Mouse (Mus musculus) limb, embryonic 11.5 days (tissue): ENCODE data around the gene Usp5. TPM values are rescaled to one million over a fixed set of nuclear protein-coding genes. Genes with fewer than 3 reads are reported as not detected.
"Not testable (repeated sequence)": the region's sequence is repeated elsewhere in the genome, so short reads cannot be mapped to it uniquely, and the experiment has no call there.

Experiments used
- ATAC-seq: fragments of 200-750 bp; cut with Nextera tagmentation; 2 replicates; pipeline ENCODE4 v1.8.0; 2017; ENCODE audit warnings: low read depth; ENCODE audit not compliant: insufficient number of reproducible peaks, low FRiP score, low TSS enrichment
- DNase-seq: peaks from one replicate; pipeline ENCODE4 v3.0.0-alpha.2; 2015; ENCODE audit warnings: low spot score
- H3K27ac ChIP-seq: fragments of 300-500 bp; sonication (generic); replicated peaks from 2 replicates; pipeline ENCODE4 v1.5.1; 2014; ENCODE audit warnings: low read depth, mild to moderate bottlenecking, low read length
- H3K27me3 ChIP-seq: fragments of 300-500 bp; sonication (generic); 2 replicates; pipeline ENCODE4 v1.6.1; 2014; ENCODE audit warnings: mild to moderate bottlenecking, low read length, mixed read lengths; ENCODE audit not compliant: control insufficient read depth, insufficient read depth
- H3K36me3 ChIP-seq: fragments of 300-500 bp; sonication (generic); 2 replicates; pipeline ENCODE4 v1.6.1; 2014; ENCODE audit warnings: mild to moderate bottlenecking, low read length, moderate library complexity, mixed read lengths; ENCODE audit not compliant: control insufficient read depth, insufficient read depth
- H3K4me1 ChIP-seq: fragments of 300-500 bp; sonication (generic); 2 replicates; pipeline ENCODE4 v1.6.1; 2014; ENCODE audit warnings: low read length, mixed read lengths; ENCODE audit not compliant: control insufficient read depth, insufficient read depth
- H3K4me2 ChIP-seq: fragments of 300-500 bp; sonication (generic); 2 replicates; pipeline ENCODE4 v1.6.1; 2014; ENCODE audit warnings: low read depth, mild to moderate bottlenecking, moderate library complexity; ENCODE audit not compliant: severe bottlenecking
- H3K4me3 ChIP-seq: fragments of 300-500 bp; sonication (generic); 2 replicates; pipeline ENCODE4 v1.5.1; 2014; ENCODE audit warnings: low read depth, low read length
- H3K9ac ChIP-seq: fragments of 300-500 bp; sonication (generic); 2 replicates; pipeline ENCODE4 v1.6.1; 2014; ENCODE audit warnings: mild to moderate bottlenecking, low read length
- H3K9me3 ChIP-seq: fragments of 300-500 bp; sonication (generic); 2 replicates; pipeline ENCODE4 v1.6.1; 2016; ENCODE audit warnings: low read length; ENCODE audit not compliant: control insufficient read depth
- WGBS: fragments of 180-500 bp; shearing (Covaris S2); extraction: QIAGEN DNeasy Blood & Tissue Kit; methylation state at CpG from one replicate; pipeline ENCODE4 v1.1.7; 2014; 5-methylcytosine and 5-hydroxymethylcytosine counted together
- polyA plus RNA-seq: library from polyadenylated mRNA; unstranded; fragments of >200 nt; fragmentation: Nextera tagmentation; extraction: Ambion mirVana; gene quantifications from 2 replicates; pipeline ENCODE4 v1.2.1, GENCODE M21; 2014

The Usp5 gene
- polyA plus RNA-seq, 1 experiment from 2014 or later, result 152 TPM

GRCm38 (mm10) chr6:124811403-124811665 is 17.9 kb downstream of the Usp5 start:
- H3K4me1 ChIP-seq, result peaks cover 19% of the 10 kb centered on the region; the same call in 1 of the 2 replicates
- ATAC-seq (no peak), DNase-seq (no peak)
- no peak overlapping the region for H3K4me2 ChIP-seq
- no peak overlapping the region for H3K4me3 ChIP-seq
- H3K9me3 ChIP-seq, result no peaks in the 10 kb centered on the region
- H3K9ac ChIP-seq, result no peak overlapping the region
- 92% methylated on average over 4 of the region's 4 CpGs for WGBS
- H3K27ac ChIP-seq, result no peak overlapping the region
- H3K36me3 ChIP-seq, result peaks cover 9% of the 10 kb centered on the region
- no peaks in the 10 kb centered on the region for H3K27me3 ChIP-seq

GRCm38 (mm10) chr6:124810566-124811402 is 18.5 kb downstream of the Usp5 start:
- H3K4me1 ChIP-seq, result peaks cover 19% of the 10 kb centered on the region; the same call in 1 of the 2 replicates
- H3K4me2 ChIP-seq, H3K9me3 ChIP-seq, H3K4me3 ChIP-seq, H3K27me3 ChIP-seq, H3K27ac ChIP-seq, H3K36me3 ChIP-seq, ATAC-seq, H3K9ac ChIP-seq, DNase-seq: not testable (repeated sequence)
- WGBS, result 87% methylated on average over 11 of the region's 11 CpGs

DNA sequence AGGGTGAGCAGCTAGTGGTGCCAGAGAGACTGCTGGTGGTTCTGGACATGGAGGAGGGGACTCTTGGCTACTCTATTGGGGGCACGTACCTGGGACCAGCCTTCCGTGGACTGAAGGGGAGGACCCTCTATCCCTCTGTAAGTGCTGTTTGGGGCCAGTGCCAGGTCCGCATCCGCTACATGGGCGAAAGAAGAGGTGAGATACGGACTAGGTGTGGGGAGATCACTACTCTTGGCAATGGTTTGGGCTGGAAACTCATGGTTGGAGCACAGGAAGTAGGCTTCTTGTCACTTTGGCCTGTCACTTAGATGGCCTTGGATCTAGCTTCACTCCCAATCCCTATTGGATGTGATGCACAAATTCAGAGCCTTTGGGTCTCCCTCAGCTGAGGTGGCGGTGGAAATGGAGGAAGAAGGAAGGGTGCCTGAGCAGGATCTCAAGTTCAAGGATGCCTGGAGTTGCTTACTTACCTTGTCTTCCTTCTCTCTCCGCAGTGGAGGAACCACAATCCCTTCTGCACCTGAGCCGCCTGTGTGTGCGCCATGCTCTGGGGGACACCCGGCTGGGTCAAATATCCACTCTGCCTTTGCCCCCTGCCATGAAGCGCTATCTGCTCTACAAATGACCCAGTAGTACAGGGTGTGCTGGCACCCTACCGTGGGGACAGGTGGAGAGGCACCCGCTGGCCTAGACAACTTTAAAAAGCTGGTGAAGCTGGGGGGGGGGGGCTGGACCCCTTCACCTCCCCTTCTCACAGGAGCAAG is 19.3 kb downstream of the Usp5 start:
- peaks cover 9% of the 10 kb centered on the region; the same call in 1 of the 2 replicates for H3K36me3 ChIP-seq
- peaks cover 19% of the 10 kb centered on the region; the same call in 1 of the 2 replicates for H3K4me1 ChIP-seq
- H3K27ac ChIP-seq, result peak overlapping the region; percentile 80; the same call in 1 of the 2 replicates
- DNase-seq (no peak), ATAC-seq (no peak)
- H3K4me3 ChIP-seq, result peak overlapping the region; percentile 56
- peak overlapping the region; percentile 64 for H3K9ac ChIP-seq
- peak overlapping the region; percentile 95 for H3K4me2 ChIP-seq
- no peaks in the 10 kb centered on the region for H3K27me3 ChIP-seq
- 50% methylated on average over 14 of the region's 14 CpGs for WGBS
- H3K9me3 ChIP-seq, result no peaks in the 10 kb centered on the region

GRCm38 (mm10) chr6:124809052-124809774 is 20.1 kb downstream of the Usp5 start:
- Histone ChIP-seq H3K4me2 (peak overlapping the region; percentile 95), H3K27ac (peak overlapping the region; percentile 80), H3K4me3 (peak overlapping the region; percentile 56), H3K36me3 (peaks cover 9% of the 10 kb centered on the region; the same call in 1 of the 2 replicates), H3K4me1 (peaks cover 16% of the 10 kb centered on the region; the same call in 1 of the 2 replicates), H3K27me3 (no peaks in the 10 kb centered on the region), H3K9me3 (no peaks in the 10 kb centered on the region), H3K9ac (peak overlapping the region; percentile 64)
- ATAC-seq (peak; percentile 14; the same call in 1 of the 2 replicates), DNase-seq (peak; percentile 90)
- WGBS, result under 1% methylated on average over 35 of the region's 35 CpGs

DNA sequence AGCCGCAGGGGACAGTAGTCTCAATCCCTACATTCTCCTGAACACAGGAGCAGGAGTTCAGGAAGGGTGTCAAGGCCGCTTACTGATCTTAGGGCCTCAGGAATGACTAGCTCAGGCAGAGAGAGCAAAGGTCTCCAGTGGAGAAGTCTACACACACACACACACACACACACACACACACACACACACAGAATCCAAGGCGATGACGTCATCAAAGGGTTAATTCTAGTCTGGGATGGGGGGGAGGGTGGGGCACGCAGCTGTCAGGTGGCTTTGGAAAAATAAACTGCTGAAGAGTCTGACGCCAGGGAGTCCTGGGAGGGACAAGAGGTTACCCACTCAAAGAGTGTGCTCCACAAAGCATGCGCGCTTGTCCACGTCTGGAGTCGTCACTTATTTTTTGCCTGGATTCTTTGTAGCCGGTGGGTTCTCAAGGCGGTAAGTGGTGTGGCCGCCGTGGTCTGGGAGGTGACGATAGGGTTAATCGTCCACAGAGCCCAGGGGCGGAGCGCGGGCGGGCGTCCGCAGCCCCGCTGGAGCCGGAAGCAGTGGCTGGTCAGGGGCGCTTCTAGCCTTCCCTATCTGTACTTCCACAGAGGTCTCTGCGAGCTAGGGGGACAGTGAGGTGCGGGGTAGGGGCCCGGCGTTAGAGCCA is 20.8 kb downstream of the Usp5 start, which contains the start of gene Spsb2:
Spsb2 (plus strand) TSS at position 304 of the 655 bp plus-strand sequence.
- Histone ChIP-seq H3K27me3 (no peaks in the 10 kb centered on the region), H3K9me3 (no peaks in the 10 kb centered on the region), H3K36me3 (peaks cover 9% of the 10 kb centered on the region; the same call in 1 of the 2 replicates), H3K4me3 (peak within 1 kb of the TSS; percentile 56), H3K4me2 (peak within 1 kb of the TSS; percentile 95), H3K27ac (peak within 1 kb of the TSS; percentile 80), H3K4me1 (peaks cover 15% of the 10 kb centered on the region; the same call in 1 of the 2 replicates), H3K9ac (peak within 1 kb of the TSS; percentile 64)
- DNase-seq, result peak; percentile 82
- peak; percentile 36; the same call in 1 of the 2 replicates for ATAC-seq
- 4% methylated on average over 29 of the region's 29 CpGs for WGBS

DNA sequence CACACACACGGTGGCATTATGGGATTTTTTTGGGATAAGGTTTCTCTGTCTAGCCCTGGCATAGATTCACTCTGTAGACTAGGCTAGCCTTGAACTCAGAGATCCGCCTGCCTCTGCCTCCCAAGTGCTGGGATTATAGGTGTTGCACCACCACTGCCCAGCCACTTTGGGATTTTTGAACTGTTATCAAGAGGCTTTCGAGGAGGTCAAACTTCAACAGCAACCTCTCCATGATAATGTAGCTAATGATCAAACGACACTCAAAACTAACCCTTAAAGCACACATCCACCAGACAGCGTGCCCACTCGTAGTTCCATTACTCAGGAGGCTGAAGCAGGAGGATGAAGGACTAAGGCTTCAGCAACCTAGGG is 21.3 kb downstream of the Usp5 start:
- Histone ChIP-seq H3K9ac (no peak overlapping the region), H3K27me3 (no peaks in the 10 kb centered on the region), H3K4me2 (peak overlapping the region; percentile 95; the same call in 1 of the 2 replicates), H3K9me3 (no peaks in the 10 kb centered on the region), H3K36me3 (peaks cover 9% of the 10 kb centered on the region; the same call in 1 of the 2 replicates), H3K4me1 (peaks cover 12% of the 10 kb centered on the region; the same call in 1 of the 2 replicates), H3K27ac (no peak overlapping the region), H3K4me3 (peak overlapping the region; percentile 56)
- ATAC-seq (no peak), DNase-seq (no peak)
- WGBS, result 85% methylated on average over 6 of the region's 6 CpGs

GRCm38 (mm10) chr6:124807366-124807765 is 21.9 kb downstream of the Usp5 start:
- Histone ChIP-seq H3K9me3 (no peaks in the 10 kb centered on the region), H3K27ac (no peak overlapping the region), H3K27me3 (no peaks in the 10 kb centered on the region), H3K9ac (no peak overlapping the region), H3K4me2 (no peak overlapping the region), H3K4me1 (peaks cover 11% of the 10 kb centered on the region; the same call in 1 of the 2 replicates), H3K36me3 (peaks cover 7% of the 10 kb centered on the region; the same call in 1 of the 2 replicates), H3K4me3 (no peak overlapping the region)
- no peak for ATAC-seq
- no peak for DNase-seq
- 89% methylated on average over 4 of the region's 4 CpGs for WGBS
